Mouse (Mus musculus) ES-Bruce4 (cell line): ENCODE measurements at regions not wholly inside any gene's neighbourhood (a gene's known extent, or its start where the extent isn't known, plus 50 kb on each side); places are given as distances from the start of the nearest gene placed in this dataset.

Source experiments
- CTCF ChIP-seq: IDR thresholded peaks from one replicate; pipeline ENCODE4 v1.8.1; 2011; ENCODE audit warnings: low read depth, low read length
- EP300 ChIP-seq: IDR thresholded peaks from 2 replicates; pipeline ENCODE4 v1.6.1; 2011; ENCODE audit warnings: low read depth, low read length; ENCODE audit not compliant: insufficient read depth

- TF ChIP-seq CTCF, result no peak
- no peak for TF ChIP-seq EP300
Observed at GRCm38 (mm10) chr5:52044101-52044500, 146.2 kb downstream of the Dhx15 start.
